Mouse (Mus musculus) heart, postnatal 0 days (tissue): ENCODE measurements around the gene Magi3.

Experiments
- CTCF ChIP-seq: IDR thresholded peaks from 2 replicates; pipeline ENCODE4 v1.5.1; 2016; ENCODE audit warnings: antibody characterized with exemption, control low read depth, low read depth
- EP300 ChIP-seq: IDR thresholded peaks from 2 replicates; pipeline ENCODE4 v1.6.1; 2016; ENCODE audit warnings: antibody characterized with exemption, low read depth

GRCm38 (mm10) chr3:104189234-104189633, 30.9 kb downstream of the Magi3 start:
- no peak for TF ChIP-seq CTCF
- TF ChIP-seq EP300, result no peak
